Mouse (Mus musculus): ENCODE results near the gene Pcmt1. TPM values are rescaled to one million over a fixed set of nuclear protein-coding genes. Genes with fewer than 3 reads are reported as not detected.

Pcmt1 gene
- polyA plus RNA-seq, 1 experiment from 2014 or later, result 120 TPM

DNA sequence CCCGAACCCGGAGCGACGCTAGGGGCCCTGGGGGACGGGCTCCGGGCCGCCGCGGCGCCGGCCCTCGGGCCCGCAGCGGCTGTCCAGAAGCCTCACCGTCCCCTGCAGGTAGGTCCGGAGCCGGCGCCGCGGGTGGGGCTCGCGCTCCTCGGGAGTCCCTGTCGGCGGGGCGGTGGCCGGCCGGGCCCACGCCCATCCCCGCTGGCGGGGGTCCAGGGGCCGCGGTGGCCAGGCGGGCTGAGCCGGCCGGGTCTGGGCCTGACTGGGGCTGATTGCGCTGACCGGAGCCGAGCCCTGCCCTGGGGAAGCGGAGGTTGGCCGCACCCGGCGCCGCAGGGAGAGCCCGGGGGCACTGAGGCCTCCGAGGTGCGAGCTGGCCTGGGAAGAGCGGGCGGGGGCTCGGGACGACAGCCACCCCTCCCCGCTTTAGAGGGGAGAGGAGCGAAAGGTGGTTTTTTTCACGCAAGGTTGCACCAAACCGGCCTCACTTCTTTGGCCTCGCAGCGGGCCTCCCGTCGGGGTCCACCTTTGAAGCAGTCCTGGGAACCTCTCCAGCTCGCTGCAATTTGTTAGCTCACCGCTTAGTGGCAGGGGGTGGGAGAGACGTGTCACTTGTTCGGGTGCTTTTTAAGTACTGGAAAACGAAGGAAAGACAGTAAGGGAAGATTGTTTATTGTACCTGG, 548 bp upstream of the Pcmt1 start:
- peak overlapping the region; percentile 99 for H3K4me3 ChIP-seq
- no peaks in the 10 kb centered on the region for H3K27me3 ChIP-seq (replicated peaks; ENCODE audit: low read depth, poor library complexity, severe bottlenecking)
- peaks cover 49% of the 10 kb centered on the region for H3K36me3 ChIP-seq (replicated peaks)
- DNase-seq (ENCODE audit: low spot score), result peak; percentile 84
- under 1% methylated on average over 64 of the region's 64 CpGs for WGBS
- peak overlapping the region; percentile 99 for H3K27ac ChIP-seq (replicated peaks)
- H3K9me3 ChIP-seq, result no peaks in the 10 kb centered on the region
- H3K4me1 ChIP-seq, result peaks cover 26% of the 10 kb centered on the region

DNA sequence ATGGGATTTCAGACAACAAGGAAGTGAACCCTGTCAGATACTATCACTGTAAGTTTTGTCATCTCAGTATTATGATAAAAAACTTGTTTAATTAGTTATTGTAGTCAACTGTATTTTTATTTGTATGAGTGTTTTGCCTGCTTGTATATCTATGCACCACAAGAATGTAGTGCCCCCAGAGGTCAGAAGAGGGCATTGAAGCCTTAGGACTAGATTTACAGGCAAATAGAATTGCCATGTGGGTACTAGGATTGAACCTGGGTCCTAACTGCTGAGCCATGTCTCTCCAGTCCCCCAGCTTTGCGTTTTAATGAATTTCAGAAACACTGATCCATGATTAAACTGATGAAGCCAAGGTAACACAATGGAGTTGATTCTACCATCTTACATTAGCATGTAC, 7.3 kb downstream of the Pcmt1 start:
- Histone ChIP-seq H3K27me3 (replicated peaks; ENCODE audit: low read depth, poor library complexity, severe bottlenecking) (no peaks in the 10 kb centered on the region), H3K27ac (replicated peaks) (no peak overlapping the region), H3K9me3 (no peaks in the 10 kb centered on the region), H3K4me1 (no peaks in the 10 kb centered on the region; the same call in 1 of the 2 replicates), H3K36me3 (replicated peaks) (peaks cover 88% of the 10 kb centered on the region), H3K4me3 (no peak overlapping the region)
- WGBS, result 72% methylated on average over 1 of the region's 1 CpGs
- DNase-seq (ENCODE audit: low spot score), result no peak

DNA sequence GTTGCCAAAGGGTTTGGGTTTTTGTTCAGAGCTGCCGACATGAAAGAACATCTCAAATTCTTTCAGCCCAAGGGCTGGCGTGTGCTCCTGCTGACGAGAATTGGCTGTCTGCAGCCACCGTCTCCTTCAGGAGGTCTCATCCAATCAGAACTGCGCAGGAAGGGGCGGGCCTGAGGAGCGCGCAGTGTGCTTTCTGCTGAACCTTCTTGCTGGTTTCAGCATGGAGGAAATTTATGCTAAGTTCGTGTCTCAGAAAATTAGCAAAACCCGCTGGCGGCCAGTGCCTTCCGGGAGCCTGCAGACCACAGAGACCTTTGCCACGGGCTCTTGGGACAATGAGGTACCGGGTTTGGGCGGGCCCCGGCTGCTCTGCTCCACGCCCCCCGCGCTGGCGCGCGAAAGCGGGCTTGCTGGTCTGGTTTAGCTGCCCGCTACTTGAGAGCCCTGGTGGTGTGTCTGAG, 13.6 kb downstream of the Pcmt1 start, which contains the start of gene Nup43:
Nup43 (plus strand) TSS at position 162 of the 461 bp plus-strand sequence.
- H3K27me3 ChIP-seq (replicated peaks; ENCODE audit: low read depth, poor library complexity, severe bottlenecking), result no peaks in the 10 kb centered on the region
- no peaks in the 10 kb centered on the region for H3K9me3 ChIP-seq
- peak; percentile 91 for DNase-seq (ENCODE audit: low spot score)
- peaks cover 20% of the 10 kb centered on the region for H3K4me1 ChIP-seq
- peak within 1 kb of the TSS; percentile 92 for H3K4me3 ChIP-seq
- H3K27ac ChIP-seq (replicated peaks), result peak within 1 kb of the TSS; percentile 89
- WGBS, result under 1% methylated on average over 24 of the region's 24 CpGs
- peaks cover 30% of the 10 kb centered on the region for H3K36me3 ChIP-seq (replicated peaks)

- Histone ChIP-seq H3K27ac (replicated peaks) (no peak overlapping the region), H3K4me1 (peaks cover 22% of the 10 kb centered on the region), H3K9me3 (no peaks in the 10 kb centered on the region), H3K36me3 (replicated peaks) (peaks cover 6% of the 10 kb centered on the region), H3K27me3 (replicated peaks; ENCODE audit: low read depth, poor library complexity, severe bottlenecking) (no peaks in the 10 kb centered on the region), H3K4me3 (no peak overlapping the region)
- WGBS, result 84% methylated on average over 1 of the region's 1 CpGs
- DNase-seq (ENCODE audit: low spot score), result no peak
Measured at GRCm38 (mm10) chr10:7664889-7665288, 16.0 kb downstream of the Pcmt1 start.

- DNase-seq (ENCODE audit: low spot score), result no peak
- H3K9me3 ChIP-seq, result no peaks in the 10 kb centered on the region
- H3K4me1 ChIP-seq, result peaks cover 22% of the 10 kb centered on the region
- H3K27ac ChIP-seq (replicated peaks), result no peak overlapping the region
- 73% methylated on average over 6 of the region's 6 CpGs for WGBS
- H3K4me3 ChIP-seq, result peak overlapping the region; percentile 95
- H3K36me3 ChIP-seq (replicated peaks), result no peaks in the 10 kb centered on the region
- no peaks in the 10 kb centered on the region for H3K27me3 ChIP-seq (replicated peaks; ENCODE audit: low read depth, poor library complexity, severe bottlenecking)
Measured at GRCm38 (mm10) chr10:7664027-7664526, 16.9 kb downstream of the Pcmt1 start.

GRCm38 (mm10) chr10:7663159-7664026, 17.5 kb downstream of the Pcmt1 start:
- peaks cover 19% of the 10 kb centered on the region for H3K4me1 ChIP-seq
- no peaks in the 10 kb centered on the region for H3K36me3 ChIP-seq (replicated peaks)
- DNase-seq (ENCODE audit: low spot score), result peak; percentile 92
- WGBS, result under 1% methylated on average over 64 of the region's 64 CpGs
- H3K27me3 ChIP-seq (replicated peaks; ENCODE audit: low read depth, poor library complexity, severe bottlenecking), result no peaks in the 10 kb centered on the region
- H3K27ac ChIP-seq (replicated peaks), result peak overlapping the region; percentile 95
- H3K4me3 ChIP-seq, result peak overlapping the region; percentile 95
- H3K9me3 ChIP-seq, result no peaks in the 10 kb centered on the region

DNA sequence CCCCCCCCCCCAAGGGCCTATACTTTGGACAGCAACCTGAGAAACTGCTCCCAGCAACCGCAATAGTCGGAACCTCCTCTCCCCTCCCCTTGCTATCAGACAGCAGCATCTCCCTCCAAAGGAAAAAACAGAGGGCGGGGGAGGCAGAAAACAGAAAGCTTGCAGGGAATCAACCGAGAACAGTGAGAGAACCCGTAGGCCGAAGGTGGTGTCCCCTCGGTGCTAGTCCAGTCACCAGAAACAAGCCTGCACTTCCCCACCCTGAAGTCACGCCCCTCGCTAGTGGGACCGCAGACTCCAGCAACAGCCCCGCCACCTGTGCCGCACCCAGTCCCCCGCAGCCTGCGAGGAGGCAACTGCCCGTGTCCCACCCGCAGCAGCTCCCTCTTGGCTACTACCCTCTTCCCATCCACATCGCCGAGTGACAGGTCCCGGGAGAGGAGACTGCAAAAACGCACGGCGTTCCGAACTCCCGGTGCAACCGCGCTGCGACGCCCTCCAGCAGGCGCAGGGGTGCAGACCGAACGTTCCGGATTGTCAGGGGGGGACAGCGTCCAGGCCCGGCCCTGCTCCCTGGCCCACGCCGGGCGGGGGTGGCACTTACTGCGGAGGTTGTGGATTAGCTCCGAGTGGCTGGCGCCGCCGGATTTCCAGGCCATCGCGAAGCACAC, 18.3 kb downstream of the Pcmt1 start:
- peak overlapping the region; percentile 95 for H3K4me3 ChIP-seq
- under 1% methylated on average over 44 of the region's 44 CpGs for WGBS
- peaks cover 2% of the 10 kb centered on the region; the same call in 1 of the 2 replicates for H3K36me3 ChIP-seq (replicated peaks)
- peaks cover 13% of the 10 kb centered on the region for H3K4me1 ChIP-seq
- no peaks in the 10 kb centered on the region for H3K27me3 ChIP-seq (replicated peaks; ENCODE audit: low read depth, poor library complexity, severe bottlenecking)
- H3K27ac ChIP-seq (replicated peaks), result peak overlapping the region; percentile 95
- H3K9me3 ChIP-seq, result no peaks in the 10 kb centered on the region
- DNase-seq (ENCODE audit: low spot score), result peak; percentile 82

- H3K27me3 ChIP-seq (replicated peaks; ENCODE audit: low read depth, poor library complexity, severe bottlenecking), result no peaks in the 10 kb centered on the region
- H3K9me3 ChIP-seq, result no peaks in the 10 kb centered on the region
- H3K4me3 ChIP-seq, result no peak overlapping the region
- DNase-seq (ENCODE audit: low spot score), result no peak
- H3K4me1 ChIP-seq, result no peaks in the 10 kb centered on the region
- no peak overlapping the region for H3K27ac ChIP-seq (replicated peaks)
- 91% methylated on average over 2 of the region's 2 CpGs for WGBS
- H3K36me3 ChIP-seq (replicated peaks), result peaks cover 28% of the 10 kb centered on the region
Measured at GRCm38 (mm10) chr10:7651057-7651456, 29.9 kb downstream of the Pcmt1 start.

DNA sequence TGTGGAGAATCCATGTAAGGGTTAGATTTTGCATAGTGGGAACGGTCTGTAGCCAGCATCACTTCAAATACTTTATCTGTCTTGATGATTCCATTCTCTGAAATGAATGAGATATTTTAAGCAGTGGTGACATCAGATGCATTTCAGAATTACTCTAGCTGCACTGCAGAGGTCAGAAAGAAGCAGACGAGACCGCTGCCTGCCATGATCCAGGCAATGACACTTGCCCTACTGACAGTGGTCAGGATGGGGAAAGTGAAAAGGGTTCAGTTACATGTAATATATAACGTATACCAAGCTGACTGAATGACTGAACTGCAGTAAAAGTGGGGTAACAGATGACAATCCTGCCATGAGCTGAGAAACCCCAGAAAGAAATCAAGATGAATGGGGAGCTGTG, 31.9 kb downstream of the Pcmt1 start:
- no peaks in the 10 kb centered on the region for H3K4me1 ChIP-seq
- DNase-seq (ENCODE audit: low spot score), result no peak
- no peak overlapping the region for H3K4me3 ChIP-seq
- H3K27ac ChIP-seq (replicated peaks), result no peak overlapping the region
- 91% methylated on average over 4 of the region's 4 CpGs for WGBS
- no peaks in the 10 kb centered on the region for H3K27me3 ChIP-seq (replicated peaks; ENCODE audit: low read depth, poor library complexity, severe bottlenecking)
- H3K9me3 ChIP-seq, result no peaks in the 10 kb centered on the region
- H3K36me3 ChIP-seq (replicated peaks), result peaks cover 45% of the 10 kb centered on the region

DNA sequence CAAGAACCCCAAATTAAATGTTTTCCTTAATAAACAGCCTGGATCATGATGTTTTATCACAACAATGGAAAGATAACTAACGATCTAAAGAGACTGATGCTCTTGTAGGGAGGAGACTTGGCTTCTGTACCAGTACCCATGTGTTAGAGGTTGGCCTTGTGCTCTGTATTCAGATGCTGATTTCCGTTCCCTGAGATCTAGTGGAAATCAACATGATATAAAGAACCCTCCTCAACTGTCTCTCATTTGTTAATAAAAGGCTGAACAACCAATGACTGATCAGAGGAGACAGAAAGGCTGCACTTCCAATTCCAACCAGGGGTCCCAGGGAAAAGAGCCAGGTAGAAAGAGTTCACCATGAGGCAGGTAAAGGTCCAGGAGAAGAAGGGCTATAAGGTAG, 35.0 kb downstream of the Pcmt1 start:
- no peak for DNase-seq (ENCODE audit: low spot score)
- Histone ChIP-seq H3K27ac (replicated peaks) (no peak overlapping the region), H3K27me3 (replicated peaks; ENCODE audit: low read depth, poor library complexity, severe bottlenecking) (no peaks in the 10 kb centered on the region), H3K36me3 (replicated peaks) (peaks cover 71% of the 10 kb centered on the region), H3K4me1 (no peaks in the 10 kb centered on the region), H3K4me3 (no peak overlapping the region), H3K9me3 (no peaks in the 10 kb centered on the region)
- WGBS, result 91% methylated on average over 2 of the region's 2 CpGs

GRCm38 (mm10) chr10:7640366-7640765, 40.6 kb downstream of the Pcmt1 start:
- no peak overlapping the region for H3K27ac ChIP-seq (replicated peaks)
- WGBS, result 94% methylated on average over 12 of the region's 12 CpGs
- no peaks in the 10 kb centered on the region for H3K27me3 ChIP-seq (replicated peaks; ENCODE audit: low read depth, poor library complexity, severe bottlenecking)
- no peaks in the 10 kb centered on the region for H3K4me1 ChIP-seq
- H3K9me3 ChIP-seq, result no peaks in the 10 kb centered on the region
- peaks cover 82% of the 10 kb centered on the region for H3K36me3 ChIP-seq (replicated peaks)
- H3K4me3 ChIP-seq, result no peak overlapping the region
- no peak for DNase-seq (ENCODE audit: low spot score)

Data from embryonic facial prominence, embryonic 10.5 days (tissue).